Mouse (Mus musculus) midbrain, embryonic 13.5 days (tissue): ENCODE results near the gene Gopc. TPM values are rescaled to one million over a fixed set of nuclear protein-coding genes. Genes with fewer than 3 reads are reported as not detected.

Experiments
- ATAC-seq: fragments of 200-750 bp; cut with Nextera tagmentation; 2 replicates; pipeline ENCODE4 v1.8.0; 2017; ENCODE audit warnings: mild to moderate bottlenecking, moderate TSS enrichment, moderate library complexity
- H3K27ac ChIP-seq: fragments of 300-500 bp; sonication (generic); 2 replicates; pipeline ENCODE4 v1.5.1; 2015; ENCODE audit warnings: inconsistent platforms, mild to moderate bottlenecking, moderate library complexity
- H3K27me3 ChIP-seq: fragments of 300-500 bp; sonication (generic); 2 replicates; pipeline ENCODE4 v1.6.1; 2015; ENCODE audit warnings: mild to moderate bottlenecking, inconsistent platforms
- H3K36me3 ChIP-seq: fragments of 300-500 bp; sonication (generic); 2 replicates; pipeline ENCODE4 v1.6.1; 2015; ENCODE audit warnings: mild to moderate bottlenecking, inconsistent platforms
- H3K4me1 ChIP-seq: fragments of 300-500 bp; sonication (generic); replicated peaks from 2 replicates; pipeline ENCODE4 v1.6.1; 2015; ENCODE audit warnings: inconsistent platforms
- H3K4me2 ChIP-seq: fragments of 300-500 bp; sonication (generic); replicated peaks from 2 replicates; pipeline ENCODE4 v1.6.1; 2015; ENCODE audit warnings: moderate library complexity, mild to moderate bottlenecking, inconsistent platforms
- H3K4me3 ChIP-seq: fragments of 300-500 bp; sonication (generic); replicated peaks from 2 replicates; pipeline ENCODE4 v1.5.1; 2015; ENCODE audit warnings: mild to moderate bottlenecking, inconsistent platforms
- H3K9ac ChIP-seq: fragments of 300-500 bp; sonication (generic); replicated peaks from 2 replicates; pipeline ENCODE4 v1.6.1; 2015; ENCODE audit warnings: mild to moderate bottlenecking, inconsistent platforms
- H3K9me3 ChIP-seq: fragments of 300-500 bp; sonication (generic); 2 replicates; pipeline ENCODE4 v1.6.1; 2016; ENCODE audit warnings: mild to moderate bottlenecking, inconsistent platforms
- WGBS: fragments of 180-500 bp; shearing (Covaris S2); methylation state at CpG from one replicate; pipeline ENCODE4 v1.1.7; 2015; 5-methylcytosine and 5-hydroxymethylcytosine counted together
- polyA plus RNA-seq: library from polyadenylated mRNA; unstranded; fragments of >200 nt; fragmentation: Nextera tagmentation; extraction: Ambion mirVana; gene quantifications from 2 replicates; pipeline ENCODE4 v1.2.1, GENCODE M21; 2015

The Gopc gene
- polyA plus RNA-seq, 1 experiment from 2014 or later = 22.9 TPM

DNA sequence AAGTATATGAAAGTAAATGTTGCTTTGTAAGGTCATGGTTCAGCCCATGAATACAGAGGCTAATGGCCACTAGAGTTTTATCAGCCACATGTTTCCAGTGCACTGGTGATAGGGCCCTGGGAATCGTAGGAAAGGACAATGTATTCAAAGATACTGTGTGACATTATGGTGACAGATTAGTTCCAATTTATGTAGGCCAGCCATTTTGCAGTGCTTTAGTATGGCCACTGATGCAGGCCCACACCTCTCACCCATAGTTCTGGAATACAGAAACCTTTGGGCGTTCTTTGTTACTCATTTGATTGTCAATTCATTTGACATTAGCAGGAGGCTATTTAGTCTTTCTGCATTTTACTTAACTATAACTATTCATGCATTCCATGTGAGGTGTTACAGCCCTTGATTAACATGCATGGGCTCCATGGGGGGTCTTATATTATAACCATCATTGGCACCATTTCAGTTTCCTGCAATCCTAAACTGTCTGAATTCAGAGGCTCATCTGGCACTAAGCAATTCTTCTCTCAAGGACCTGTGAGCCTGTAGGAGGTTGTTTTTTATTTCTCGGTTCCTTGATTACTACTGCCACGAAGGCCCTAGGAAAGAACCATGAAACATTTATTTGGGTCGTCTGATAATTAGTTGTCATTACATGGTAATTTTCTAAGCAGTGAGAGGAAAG lies 93.9 kb downstream of the Gopc start:
- Histone ChIP-seq H3K9me3 (no peaks in the 10 kb centered on the region), H3K4me2 (no peak overlapping the region), H3K9ac (no peak overlapping the region), H3K4me3 (no peak overlapping the region), H3K36me3 (no peaks in the 10 kb centered on the region), H3K27ac (no peak overlapping the region), H3K4me1 (0 out of 2 replicates have a peak, but pooled peaks cover 4% of the 10 kb centered on the region), H3K27me3 (no peaks in the 10 kb centered on the region)
- WGBS = 74% methylated on average over 5 of the region's 5 CpGs
- 0 out of 2 replicates have a peak, but pooled peaks have one; percentile 40 for ATAC-seq

Other genes with a start within 250 kb of the Gopc start
- gene Ros1, start 186.9 kb downstream of the Gopc start, polyA plus RNA-seq = not detected in 2 replicates
- gene Dcbld1, start 148.5 kb downstream of the Gopc start, polyA plus RNA-seq = 14.6 and 15.8 TPM in 2 replicates
- gene Gm26741, start 23.4 kb downstream of the Gopc start, polyA plus RNA-seq = not detected in 2 replicates
- gene Nepn, start 6.8 kb upstream of the Gopc start, polyA plus RNA-seq = not detected in 2 replicates
- gene Nus1, start 35.4 kb upstream of the Gopc start, polyA plus RNA-seq = 18.3 and 18.5 TPM in 2 replicates